Mouse (Mus musculus): ENCODE data around the gene Rsl24d1. TPM values are rescaled to one million over a fixed set of nuclear protein-coding genes. Genes with fewer than 3 reads are reported as not detected.

Rsl24d1 gene
- polyA plus RNA-seq (2014; fragmentation: Illumina TruSeq; extraction: RNeasy Lipid Tissue Mini Kit (QIAGEN cat#74804); ENCODE audit: low read depth, low replicate concordance): 27.3 TPM

DNA sequence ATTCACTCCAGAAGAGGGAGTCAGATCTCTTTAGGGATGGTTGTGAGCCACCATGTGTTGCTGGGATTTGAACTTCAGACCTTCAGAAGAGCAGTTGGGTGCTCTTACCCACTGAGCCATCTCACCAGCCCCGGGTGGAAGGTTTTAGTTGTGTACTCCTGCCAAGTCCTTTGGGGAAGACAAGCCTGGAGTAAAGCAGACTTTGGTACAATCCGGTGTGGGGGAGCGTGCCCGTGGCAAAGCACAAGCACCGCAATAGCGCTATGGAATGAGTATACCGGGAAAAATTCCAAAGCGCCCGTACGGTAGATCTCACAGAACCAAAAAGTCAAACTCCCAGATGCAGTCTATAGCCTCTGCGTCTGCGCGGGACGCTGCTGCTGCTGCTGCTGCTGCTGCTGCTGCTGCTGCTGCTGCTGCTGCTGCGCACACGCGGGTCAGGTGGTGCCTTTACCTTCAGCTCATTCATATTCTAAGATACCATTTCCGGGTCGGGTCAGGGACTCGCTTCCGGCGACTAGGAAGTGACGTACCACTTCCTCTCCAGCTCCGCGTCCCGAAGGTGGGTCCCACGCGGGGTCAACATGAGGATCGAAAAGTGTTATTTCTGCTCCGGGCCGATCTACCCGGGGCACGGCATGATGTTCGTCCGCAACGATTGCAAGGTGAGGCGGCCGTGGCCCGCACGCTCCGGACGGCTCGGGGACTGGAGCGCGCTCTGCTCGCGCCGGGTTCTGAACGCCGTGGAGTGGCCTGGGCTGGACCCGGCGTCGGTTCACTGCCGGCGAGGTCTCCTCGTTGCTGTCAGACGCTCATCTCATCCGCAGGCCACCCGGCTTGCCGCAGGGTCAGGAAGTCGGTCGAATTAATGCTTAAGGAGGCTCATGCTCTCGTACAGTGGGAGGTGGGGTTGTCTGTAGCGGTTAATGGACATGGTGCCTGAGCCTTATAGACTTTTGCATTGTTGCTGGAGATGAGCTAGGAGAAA is at the start of gene Rsl24d1:
Gene Rsl24d1, plus strand, starts transcription at position 508 of the 988 bp plus-strand sequence.

DNA sequence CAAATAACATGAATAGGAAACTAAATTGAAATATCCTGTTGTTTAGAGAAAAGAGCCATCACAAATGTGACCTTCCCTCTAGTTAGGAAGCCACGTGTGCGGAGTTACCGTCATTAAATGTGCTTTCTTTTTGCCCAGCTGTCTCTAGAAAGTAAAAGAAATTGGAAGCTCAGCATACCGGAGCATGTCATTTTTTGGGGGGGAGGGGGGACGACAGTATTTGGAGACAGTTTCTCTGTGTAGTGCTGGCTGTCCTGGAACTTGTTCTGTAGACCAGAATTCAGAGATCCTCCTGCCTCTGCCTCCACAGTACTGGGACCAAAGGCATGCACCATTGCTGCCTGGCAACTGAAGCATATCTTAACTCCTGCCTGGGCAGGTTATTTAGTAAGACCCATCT is 11.7 kb upstream of the Rsl24d1 start, which contains the start of gene Khdc3:
Gene Khdc3, plus strand, starts transcription at position 301 of the 400 bp plus-strand sequence.

DNA sequence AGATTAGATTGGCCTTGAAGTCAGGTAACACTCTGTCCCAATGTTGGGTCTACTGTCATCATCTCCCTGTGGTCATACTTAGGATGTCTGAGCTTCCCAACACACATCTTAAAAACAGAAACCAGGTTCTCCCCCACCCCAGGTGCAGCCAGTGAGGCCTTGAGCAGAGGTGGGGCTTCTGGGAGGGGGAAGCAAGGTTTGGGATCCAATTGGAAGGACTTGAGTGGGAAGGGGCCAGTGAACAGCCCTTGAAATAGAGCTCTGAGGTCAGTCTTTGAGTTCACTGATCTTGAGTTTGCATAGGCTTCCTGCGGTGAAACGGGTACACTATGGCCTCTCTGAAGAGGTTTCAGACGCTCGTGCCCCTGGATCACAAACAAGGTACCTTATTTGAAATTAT is 11.0 kb upstream of the Rsl24d1 start, which contains the start of gene Gm20509:
Gene Gm20509, plus strand, starts transcription at position 290 of the 400 bp plus-strand sequence.

Other genes with a start within 250 kb of the Rsl24d1 start
- gene Pygo1, start 187.8 kb upstream of the Rsl24d1 start, polyA plus RNA-seq (2014; fragmentation: Illumina TruSeq; extraction: RNeasy Lipid Tissue Mini Kit (QIAGEN cat#74804); ENCODE audit: low read depth, low replicate concordance): 0.45 TPM
- not detected for gene Dyx1c1, start 154.6 kb upstream of the Rsl24d1 start, polyA plus RNA-seq (2014; fragmentation: Illumina TruSeq; extraction: RNeasy Lipid Tissue Mini Kit (QIAGEN cat#74804); ENCODE audit: low read depth, low replicate concordance)
- gene Gm44503, start 154.6 kb upstream of the Rsl24d1 start, polyA plus RNA-seq (2014; fragmentation: Illumina TruSeq; extraction: RNeasy Lipid Tissue Mini Kit (QIAGEN cat#74804); ENCODE audit: low read depth, low replicate concordance): 0.34 TPM
- 12.3 TPM for gene Ccpg1os, start 128.0 kb upstream of the Rsl24d1 start, polyA plus RNA-seq (2014; fragmentation: Illumina TruSeq; extraction: RNeasy Lipid Tissue Mini Kit (QIAGEN cat#74804); ENCODE audit: low read depth, low replicate concordance)
- gene Ccpg1, start 128.0 kb upstream of the Rsl24d1 start, polyA plus RNA-seq (2014; fragmentation: Illumina TruSeq; extraction: RNeasy Lipid Tissue Mini Kit (QIAGEN cat#74804); ENCODE audit: low read depth, low replicate concordance): 66.6 TPM
- gene Pigb, start 73.0 kb upstream of the Rsl24d1 start, polyA plus RNA-seq (2014; fragmentation: Illumina TruSeq; extraction: RNeasy Lipid Tissue Mini Kit (QIAGEN cat#74804); ENCODE audit: low read depth, low replicate concordance): 5.9 TPM
- gene Rab27a, start 68.6 kb upstream of the Rsl24d1 start, polyA plus RNA-seq (2014; fragmentation: Illumina TruSeq; extraction: RNeasy Lipid Tissue Mini Kit (QIAGEN cat#74804); ENCODE audit: low read depth, low replicate concordance): 2.5 TPM
- gene Khdc3, start 11.6 kb upstream of the Rsl24d1 start, polyA plus RNA-seq (2014; fragmentation: Illumina TruSeq; extraction: RNeasy Lipid Tissue Mini Kit (QIAGEN cat#74804); ENCODE audit: low read depth, low replicate concordance): not detected
- gene Gm20509, start 11.0 kb upstream of the Rsl24d1 start, polyA plus RNA-seq (2014; fragmentation: Illumina TruSeq; extraction: RNeasy Lipid Tissue Mini Kit (QIAGEN cat#74804); ENCODE audit: low read depth, low replicate concordance): not detected